In the genomic region with DNA sequence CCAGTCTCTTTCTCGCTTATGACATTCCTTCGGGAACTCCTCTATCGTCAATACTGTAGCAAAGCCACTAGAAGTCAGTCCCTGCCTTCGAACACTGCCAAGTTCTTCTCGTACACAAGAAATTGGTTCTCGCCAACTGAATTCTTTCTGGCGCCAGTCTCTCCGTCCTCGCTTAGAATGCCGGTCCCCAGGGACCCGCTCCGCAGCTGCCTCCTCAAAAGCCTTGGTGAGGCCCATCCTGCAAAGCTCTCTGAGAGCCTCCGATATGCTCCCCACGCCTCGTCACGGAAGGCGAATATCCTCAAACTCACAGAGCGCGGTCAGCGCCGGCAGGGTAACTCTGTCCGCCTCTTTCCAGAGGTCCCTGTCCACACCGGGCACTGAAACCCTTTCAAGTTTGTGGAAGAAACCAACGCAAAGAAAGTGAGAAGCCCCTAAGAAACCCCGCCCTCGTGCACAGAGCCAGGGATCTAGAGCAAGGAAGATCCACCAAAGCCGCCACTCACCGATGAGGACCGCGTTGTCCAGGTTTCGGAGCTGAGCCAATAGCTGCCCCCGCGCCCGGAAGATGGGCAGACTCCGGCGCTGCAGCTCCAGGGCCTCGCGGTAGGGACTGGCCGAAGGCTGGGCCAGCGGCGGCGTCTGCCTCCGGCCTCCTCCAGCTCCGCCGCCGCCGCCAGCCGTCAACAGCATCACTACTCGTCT, we compare ENCODE assay signal across 8 mouse cellular contexts. TPM values are rescaled to one million over a fixed set of nuclear protein-coding genes. Genes with fewer than 3 reads are reported as not detected.
DNase-seq lines count a peak whose midpoint lies in the region; ATAC-seq and TF ChIP-seq lines count a peak whose summit lies in the region.

No protein-coding gene starts in this region.

- under 1% methylated on average over 48 of the region's 49 CpGs for WGBS in heart, embryonic 13.5 days
- under 1% methylated on average over 49 of the region's 49 CpGs for WGBS in embryonic facial prominence, embryonic 11.5 days
- under 1% methylated on average over 46 of the region's 49 CpGs for WGBS in hindbrain, embryonic 16.5 days

- ATAC-seq in heart, embryonic 13.5 days (ENCODE audit: extremely low read depth, insufficient number of reproducible peaks, low FRiP score, low TSS enrichment) = peak; percentile 69
- peak; percentile 85 for ATAC-seq in embryonic facial prominence, embryonic 11.5 days (replicated peaks; ENCODE audit: insufficient number of reproducible peaks, low FRiP score, low TSS enrichment, low read depth)
- ATAC-seq in hindbrain, embryonic 16.5 days = peak; percentile 83

- peak overlapping the region; percentile 84 for H3K9ac ChIP-seq in heart, embryonic 13.5 days
- H3K9ac ChIP-seq in ES-Bruce4 (ENCODE audit: low read depth, poor library complexity, severe bottlenecking) = peak overlapping the region; percentile 95
- peak overlapping the region; percentile 75 for H3K9ac ChIP-seq in embryonic facial prominence, embryonic 11.5 days (replicated peaks; ENCODE audit: low read length)
- peak overlapping the region; percentile 83 for H3K9ac ChIP-seq in hindbrain, embryonic 16.5 days (ENCODE audit: low read depth, low read length)

- DNase-seq in heart, postnatal 36 days = no peak
- peak; percentile 60 for DNase-seq in embryonic facial prominence, embryonic 11.5 days (ENCODE audit: low spot score)
- DNase-seq in layer of hippocampus, postnatal 14 days (ENCODE audit: low spot score in 2 of 2) = no peak
- DNase-seq in left cerebral cortex, adult 11 months (ENCODE audit: low spot score) = no peak

- TF ChIP-seq CTCF in ES-Bruce4 (IDR thresholded peaks at IDR 0.05; ENCODE audit: low read depth, low read length) = no peak

- H3K27ac ChIP-seq in heart, embryonic 13.5 days (replicated peaks) = peak overlapping the region; percentile 84
- H3K27ac ChIP-seq in ES-Bruce4 (ENCODE audit: insufficient read depth, low read length) = no peak overlapping the region
- peak overlapping the region; percentile 65 for H3K27ac ChIP-seq in embryonic facial prominence, embryonic 11.5 days (replicated peaks; ENCODE audit: low read depth, low read length)
- H3K27ac ChIP-seq in hindbrain, embryonic 16.5 days (ENCODE audit: low read depth, low read length) = peak overlapping the region; percentile 84

- H3K27me3 ChIP-seq in heart, embryonic 13.5 days (replicated peaks) = no peaks in the 10 kb centered on the region
- H3K27me3 ChIP-seq in ES-Bruce4 (ENCODE audit: control insufficient read depth, insufficient read depth, low read length, poor library complexity, severe bottlenecking) = no peaks in the 10 kb centered on the region
- no peaks in the 10 kb centered on the region for H3K27me3 ChIP-seq in embryonic facial prominence, embryonic 11.5 days (ENCODE audit: control insufficient read depth, insufficient read depth, low read length)
- no peaks in the 10 kb centered on the region for H3K27me3 ChIP-seq in hindbrain, embryonic 16.5 days (replicated peaks; ENCODE audit: control insufficient read depth, insufficient read depth, low read length)
- no peaks in the 10 kb centered on the region for H3K27me3 ChIP-seq in megakaryocyte, embryonic 14.5 days (replicated peaks)

- peaks cover 37% of the 10 kb centered on the region for H3K36me3 ChIP-seq in heart, embryonic 13.5 days
- H3K36me3 ChIP-seq in ES-Bruce4 (ENCODE audit: control insufficient read depth, insufficient read depth, low read length, poor library complexity, severe bottlenecking) = peaks cover 25% of the 10 kb centered on the region
- no peaks in the 10 kb centered on the region for H3K36me3 ChIP-seq in embryonic facial prominence, embryonic 11.5 days (replicated peaks; ENCODE audit: control insufficient read depth, insufficient read depth, low read depth, low read length)
- H3K36me3 ChIP-seq in hindbrain, embryonic 16.5 days (ENCODE audit: control insufficient read depth, insufficient read depth, low read length) = peaks cover 17% of the 10 kb centered on the region
- peaks cover 55% of the 10 kb centered on the region for H3K36me3 ChIP-seq in megakaryocyte, embryonic 14.5 days (replicated peaks; ENCODE audit: low read length)

- H3K9me3 ChIP-seq in heart, embryonic 13.5 days = no peaks in the 10 kb centered on the region
- no peaks in the 10 kb centered on the region for H3K9me3 ChIP-seq in ES-Bruce4 (replicated peaks; ENCODE audit: control insufficient read depth, insufficient read depth, low read length, poor library complexity, severe bottlenecking)
- no peaks in the 10 kb centered on the region for H3K9me3 ChIP-seq in embryonic facial prominence, embryonic 11.5 days (replicated peaks; ENCODE audit: control insufficient read depth, low read length)
- no peaks in the 10 kb centered on the region for H3K9me3 ChIP-seq in hindbrain, embryonic 16.5 days (ENCODE audit: control insufficient read depth, low read length)
- H3K9me3 ChIP-seq in megakaryocyte, embryonic 14.5 days = no peaks in the 10 kb centered on the region

- peak overlapping the region; percentile 95 for H3K4me3 ChIP-seq in heart, embryonic 13.5 days
- H3K4me3 ChIP-seq in ES-Bruce4 (ENCODE audit: low read depth, low read length) = peak overlapping the region; percentile 84
- H3K4me3 ChIP-seq in embryonic facial prominence, embryonic 11.5 days (ENCODE audit: low read depth, low read length) = peak overlapping the region; percentile 95
- peak overlapping the region; percentile 99 for H3K4me3 ChIP-seq in hindbrain, embryonic 16.5 days (ENCODE audit: low read length)
- peak overlapping the region; percentile 95 for H3K4me3 ChIP-seq in megakaryocyte, embryonic 14.5 days (replicated peaks)

- H3K4me1 ChIP-seq in heart, embryonic 13.5 days = peaks cover 24% of the 10 kb centered on the region
- H3K4me1 ChIP-seq in ES-Bruce4 (ENCODE audit: control insufficient read depth, insufficient read depth, low read length) = no peaks in the 10 kb centered on the region
- H3K4me1 ChIP-seq in embryonic facial prominence, embryonic 11.5 days (ENCODE audit: control insufficient read depth, insufficient read depth, low read length) = no peaks in the 10 kb centered on the region
- peaks cover 13% of the 10 kb centered on the region for H3K4me1 ChIP-seq in hindbrain, embryonic 16.5 days (ENCODE audit: control insufficient read depth, insufficient read depth, low read depth, low read length)
- H3K4me1 ChIP-seq in megakaryocyte, embryonic 14.5 days = peaks cover 34% of the 10 kb centered on the region

- intact Hi-C loops in heart, postnatal 36 days (cut with DNase I) = loop anchor here (2.0 kb wide), 2 partner anchors 15 to 19 kb away; a partner anchor contains a TSS

- no peak for TF ChIP-seq EP300 in ES-Bruce4 (IDR thresholded peaks at IDR 0.05; ENCODE audit: insufficient read depth, low read depth, low read length)

- H3K4me2 ChIP-seq in heart, embryonic 13.5 days = peak overlapping the region; percentile 84
- H3K4me2 ChIP-seq in embryonic facial prominence, embryonic 11.5 days (ENCODE audit: low read depth, low read length) = peak overlapping the region; percentile 64
- peak overlapping the region; percentile 98 for H3K4me2 ChIP-seq in hindbrain, embryonic 16.5 days (ENCODE audit: low read length)

- TF ChIP-seq POLR2A in ES-Bruce4 (IDR thresholded peaks at IDR 0.05; ENCODE audit: insufficient read depth, low read length) = no peak

RNA-seq across cellular contexts. Expression of a gene that starts 0.5 kb away (rescaled TPM):
- polyA plus RNA-seq in heart, embryonic 13.5 days (2015; fragmentation: Nextera tagmentation; extraction: Ambion mirVana) = 11.3 and 12.6 TPM in 2 replicates
- 10 to 100 TPM; 10.6 to 10.7 TPM for total RNA-seq in heart, postnatal 36 days (2021)
- polyA plus RNA-seq in ES-Bruce4 (2011; ENCODE audit: insufficient read depth, insufficient read length, low read depth, missing spikeins) = 32.3 and 32.8 TPM in 2 replicates
- polyA plus RNA-seq in embryonic facial prominence, embryonic 11.5 days (2014; fragmentation: Nextera tagmentation; extraction: Ambion mirVana) = 24.8 and 25.5 TPM in 2 replicates
- 12.4 and 14.7 TPM in 2 replicates for polyA plus RNA-seq in hindbrain, embryonic 16.5 days (2015; fragmentation: Nextera tagmentation; extraction: Ambion mirVana)
- polyA plus RNA-seq in megakaryocyte, embryonic 14.5 days (2012; ENCODE audit: insufficient read depth, low replicate concordance) = 3.6 and 4.1 TPM in 2 replicates
- total RNA-seq in layer of hippocampus, postnatal 14 days (2021) = 10 to 100 TPM; 33.6 to 40.7 TPM

RNA-seq across cellular contexts. Expression of a gene that starts 15.6 kb away (rescaled TPM):
- 22.6 and 24.5 TPM in 2 replicates for polyA plus RNA-seq in heart, embryonic 13.5 days (2015; fragmentation: Nextera tagmentation; extraction: Ambion mirVana)
- total RNA-seq in heart, postnatal 36 days (2021) = 1 to 10 TPM; 6.5 to 6.9 TPM
- 35.6 and 36.7 TPM in 2 replicates for polyA plus RNA-seq in ES-Bruce4 (2011; ENCODE audit: insufficient read depth, insufficient read length, low read depth, missing spikeins)
- 58.8 and 64.9 TPM in 2 replicates for polyA plus RNA-seq in embryonic facial prominence, embryonic 11.5 days (2014; fragmentation: Nextera tagmentation; extraction: Ambion mirVana)
- polyA plus RNA-seq in hindbrain, embryonic 16.5 days (2015; fragmentation: Nextera tagmentation; extraction: Ambion mirVana) = 32.3 and 33.4 TPM in 2 replicates
- 1.4 TPM in 1 of 2 replicates, not detected in the other for polyA plus RNA-seq in megakaryocyte, embryonic 14.5 days (2012; ENCODE audit: insufficient read depth, low replicate concordance)
- 10 to 100 TPM in 1 of 2 experiments, 1 to 10 TPM in 1; 9.7 to 13.1 TPM for total RNA-seq in layer of hippocampus, postnatal 14 days (2021)

RNA-seq across cellular contexts. Expression of a gene that starts 15.9 kb away (rescaled TPM):
- polyA plus RNA-seq in heart, embryonic 13.5 days (2015; fragmentation: Nextera tagmentation; extraction: Ambion mirVana) = 30.8 and 35.6 TPM in 2 replicates
- total RNA-seq in heart, postnatal 36 days (2021) = 10 to 100 TPM; 32.2 to 38.4 TPM
- polyA plus RNA-seq in ES-Bruce4 (2011; ENCODE audit: insufficient read depth, insufficient read length, low read depth, missing spikeins) = 31.8 and 32.4 TPM in 2 replicates
- 43.3 and 47.7 TPM in 2 replicates for polyA plus RNA-seq in embryonic facial prominence, embryonic 11.5 days (2014; fragmentation: Nextera tagmentation; extraction: Ambion mirVana)
- 30.9 and 32.9 TPM in 2 replicates for polyA plus RNA-seq in hindbrain, embryonic 16.5 days (2015; fragmentation: Nextera tagmentation; extraction: Ambion mirVana)
- polyA plus RNA-seq in megakaryocyte, embryonic 14.5 days (2012; ENCODE audit: insufficient read depth, low replicate concordance) = 3.4 and 28.6 TPM in 2 replicates
- 10 to 100 TPM; 19.4 to 22.0 TPM for total RNA-seq in layer of hippocampus, postnatal 14 days (2021)

RNA-seq across cellular contexts. Expression of a gene that starts 20.9 kb away (rescaled TPM):
- polyA plus RNA-seq in heart, embryonic 13.5 days (2015; fragmentation: Nextera tagmentation; extraction: Ambion mirVana) = 248 and 269 TPM in 2 replicates
- 100 to 1,000 TPM; 226 to 228 TPM for total RNA-seq in heart, postnatal 36 days (2021)
- polyA plus RNA-seq in ES-Bruce4 (2011; ENCODE audit: insufficient read depth, insufficient read length, low read depth, missing spikeins) = 398 and 407 TPM in 2 replicates
- 274 TPM in 2 replicates for polyA plus RNA-seq in embryonic facial prominence, embryonic 11.5 days (2014; fragmentation: Nextera tagmentation; extraction: Ambion mirVana)
- polyA plus RNA-seq in hindbrain, embryonic 16.5 days (2015; fragmentation: Nextera tagmentation; extraction: Ambion mirVana) = 179 and 184 TPM in 2 replicates
- polyA plus RNA-seq in megakaryocyte, embryonic 14.5 days (2012; ENCODE audit: insufficient read depth, low replicate concordance) = 211 and 537 TPM in 2 replicates
- total RNA-seq in layer of hippocampus, postnatal 14 days (2021) = 100 to 1,000 TPM; 102 to 108 TPM

RNA-seq across cellular contexts. Expression of a gene that starts 29.6 kb away (rescaled TPM):
- polyA plus RNA-seq in heart, embryonic 13.5 days (2015; fragmentation: Nextera tagmentation; extraction: Ambion mirVana) = 35.8 and 40.1 TPM in 2 replicates
- under 1 TPM; 0.22 to 0.44 TPM for total RNA-seq in heart, postnatal 36 days (2021)
- polyA plus RNA-seq in ES-Bruce4 (2011; ENCODE audit: insufficient read depth, insufficient read length, low read depth, missing spikeins) = 3.7 and 4.3 TPM in 2 replicates
- 82.8 and 92.3 TPM in 2 replicates for polyA plus RNA-seq in embryonic facial prominence, embryonic 11.5 days (2014; fragmentation: Nextera tagmentation; extraction: Ambion mirVana)
- 661 and 685 TPM in 2 replicates for polyA plus RNA-seq in hindbrain, embryonic 16.5 days (2015; fragmentation: Nextera tagmentation; extraction: Ambion mirVana)
- not detected in 2 replicates for polyA plus RNA-seq in megakaryocyte, embryonic 14.5 days (2012; ENCODE audit: insufficient read depth, low replicate concordance)
- 100 to 1,000 TPM; 131 to 145 TPM for total RNA-seq in layer of hippocampus, postnatal 14 days (2021)
